Mouse (Mus musculus): ENCODE measurements around the gene Igflr1. TPM values are rescaled to one million over a fixed set of nuclear protein-coding genes. Genes with fewer than 3 reads are reported as not detected.

Igflr1 gene
- polyA plus RNA-seq, 1 experiment from 2014 or later = 2.2 TPM

Small RNA genes lying within 50 kb of the gene (microRNA-seq; reads per million reads assigned to microRNA genes)
- gene Gm38670 (0.97 reads per million), gene Mir3569 (not detected)

Other genes with a start within 250 kb of the Igflr1 start
- gene E130208F15Rik, start 243.7 kb upstream of the Igflr1 start, polyA plus RNA-seq (2015; fragmentation: Nextera tagmentation; extraction: Ambion mirVana) = 2.4 and 2.6 TPM in 2 replicates
- 14.3 and 16.1 TPM in 2 replicates for gene Sdhaf1, start 241.5 kb upstream of the Igflr1 start, polyA plus RNA-seq (2015; fragmentation: Nextera tagmentation; extraction: Ambion mirVana)
- 4.9 and 5.6 TPM in 2 replicates for gene Lrfn3, start 202.7 kb upstream of the Igflr1 start, polyA plus RNA-seq (2015; fragmentation: Nextera tagmentation; extraction: Ambion mirVana)
- 71.6 and 84.5 TPM in 2 replicates for gene Tyrobp, start 151.7 kb upstream of the Igflr1 start, polyA plus RNA-seq (2015; fragmentation: Nextera tagmentation; extraction: Ambion mirVana)
- 1.4 and 2.0 TPM in 2 replicates for gene Hcst, start 145.6 kb upstream of the Igflr1 start, polyA plus RNA-seq (2015; fragmentation: Nextera tagmentation; extraction: Ambion mirVana)
- gene Nfkbid, start 143.7 kb upstream of the Igflr1 start, polyA plus RNA-seq (2015; fragmentation: Nextera tagmentation; extraction: Ambion mirVana) = 2.5 and 2.6 TPM in 2 replicates
- 38.6 and 46.5 TPM in 2 replicates for gene Aplp1, start 119.9 kb upstream of the Igflr1 start, polyA plus RNA-seq (2015; fragmentation: Nextera tagmentation; extraction: Ambion mirVana)
- gene Kirrel2, start 107.7 kb upstream of the Igflr1 start, polyA plus RNA-seq (2015; fragmentation: Nextera tagmentation; extraction: Ambion mirVana) = 4.7 and 6.0 TPM in 2 replicates
- gene Nphs1, start 107.1 kb upstream of the Igflr1 start, polyA plus RNA-seq (2015; fragmentation: Nextera tagmentation; extraction: Ambion mirVana) = 3.7 and 5.7 TPM in 2 replicates
- gene Prodh2, start 71.8 kb upstream of the Igflr1 start, polyA plus RNA-seq (2015; fragmentation: Nextera tagmentation; extraction: Ambion mirVana) = 3.8 and 5.0 TPM in 2 replicates
- 7.3 and 8.7 TPM in 2 replicates for gene Arhgap33, start 30.4 kb upstream of the Igflr1 start, polyA plus RNA-seq (2015; fragmentation: Nextera tagmentation; extraction: Ambion mirVana)
- 49.6 and 51.0 TPM in 2 replicates for gene Hspb6, start 13.2 kb upstream of the Igflr1 start, polyA plus RNA-seq (2015; fragmentation: Nextera tagmentation; extraction: Ambion mirVana)
- 11.1 and 13.5 TPM in 2 replicates for gene Proser3, start 13.1 kb upstream of the Igflr1 start, polyA plus RNA-seq (2015; fragmentation: Nextera tagmentation; extraction: Ambion mirVana)
- gene Lin37, start 5.6 kb upstream of the Igflr1 start, polyA plus RNA-seq (2015; fragmentation: Nextera tagmentation; extraction: Ambion mirVana) = 55.0 and 66.3 TPM in 2 replicates
- gene U2af1l4, start 2.1 kb upstream of the Igflr1 start, polyA plus RNA-seq (2015; fragmentation: Nextera tagmentation; extraction: Ambion mirVana) = 82.5 and 85.7 TPM in 2 replicates
- gene Gm49396, start 2.1 kb upstream of the Igflr1 start, polyA plus RNA-seq (2015; fragmentation: Nextera tagmentation; extraction: Ambion mirVana) = 11.1 and 11.5 TPM in 2 replicates
- gene Psenen, start 1.8 kb upstream of the Igflr1 start, polyA plus RNA-seq (2015; fragmentation: Nextera tagmentation; extraction: Ambion mirVana) = 135 and 138 TPM in 2 replicates
- gene Kmt2b, start 23.3 kb downstream of the Igflr1 start, polyA plus RNA-seq (2015; fragmentation: Nextera tagmentation; extraction: Ambion mirVana) = 7.6 and 8.4 TPM in 2 replicates
- 0.81 and 0.90 TPM in 2 replicates for gene Zbtb32, start 33.5 kb downstream of the Igflr1 start, polyA plus RNA-seq (2015; fragmentation: Nextera tagmentation; extraction: Ambion mirVana)
- 6.8 and 7.4 TPM in 2 replicates for gene Upk1a, start 47.4 kb downstream of the Igflr1 start, polyA plus RNA-seq (2015; fragmentation: Nextera tagmentation; extraction: Ambion mirVana)
- 994 and 1,014 TPM in 2 replicates for gene Cox6b1, start 60.7 kb downstream of the Igflr1 start, polyA plus RNA-seq (2015; fragmentation: Nextera tagmentation; extraction: Ambion mirVana)
- gene Etv2, start 70.4 kb downstream of the Igflr1 start, polyA plus RNA-seq (2015; fragmentation: Nextera tagmentation; extraction: Ambion mirVana) = not detected in 2 replicates
- 110 and 111 TPM in 2 replicates for gene Rbm42, start 84.9 kb downstream of the Igflr1 start, polyA plus RNA-seq (2015; fragmentation: Nextera tagmentation; extraction: Ambion mirVana)
- gene Haus5, start 99.6 kb downstream of the Igflr1 start, polyA plus RNA-seq (2015; fragmentation: Nextera tagmentation; extraction: Ambion mirVana) = 39.1 and 47.7 TPM in 2 replicates
- gene Pmis2, start 106.2 kb downstream of the Igflr1 start, polyA plus RNA-seq (2015; fragmentation: Nextera tagmentation; extraction: Ambion mirVana) = not detected in 2 replicates
- gene 2200002J24Rik, start 133.5 kb downstream of the Igflr1 start, polyA plus RNA-seq (2015; fragmentation: Nextera tagmentation; extraction: Ambion mirVana) = 4.2 and 6.6 TPM in 2 replicates
- gene Atp4a, start 146.8 kb downstream of the Igflr1 start, polyA plus RNA-seq (2015; fragmentation: Nextera tagmentation; extraction: Ambion mirVana) = 4.9 and 9.2 TPM in 2 replicates
- 227 and 239 TPM in 2 replicates for gene Tmem147, start 164.1 kb downstream of the Igflr1 start, polyA plus RNA-seq (2015; fragmentation: Nextera tagmentation; extraction: Ambion mirVana)
- 0.50 and 0.73 TPM in 2 replicates for gene Gapdhs, start 178.3 kb downstream of the Igflr1 start, polyA plus RNA-seq (2015; fragmentation: Nextera tagmentation; extraction: Ambion mirVana)
- gene Sbsn, start 186.0 kb downstream of the Igflr1 start, polyA plus RNA-seq (2015; fragmentation: Nextera tagmentation; extraction: Ambion mirVana) = 8.4 and 17.9 TPM in 2 replicates
- gene Dmkn, start 198.3 kb downstream of the Igflr1 start, polyA plus RNA-seq (2015; fragmentation: Nextera tagmentation; extraction: Ambion mirVana) = 70.8 and 142 TPM in 2 replicates
- gene Krtdap, start 222.5 kb downstream of the Igflr1 start, polyA plus RNA-seq (2015; fragmentation: Nextera tagmentation; extraction: Ambion mirVana) = 96.1 and 227 TPM in 2 replicates

All from stomach, embryonic 15.5 days (tissue).